10 mouse cellular contexts compared by ENCODE assay signal in the genomic region with DNA sequence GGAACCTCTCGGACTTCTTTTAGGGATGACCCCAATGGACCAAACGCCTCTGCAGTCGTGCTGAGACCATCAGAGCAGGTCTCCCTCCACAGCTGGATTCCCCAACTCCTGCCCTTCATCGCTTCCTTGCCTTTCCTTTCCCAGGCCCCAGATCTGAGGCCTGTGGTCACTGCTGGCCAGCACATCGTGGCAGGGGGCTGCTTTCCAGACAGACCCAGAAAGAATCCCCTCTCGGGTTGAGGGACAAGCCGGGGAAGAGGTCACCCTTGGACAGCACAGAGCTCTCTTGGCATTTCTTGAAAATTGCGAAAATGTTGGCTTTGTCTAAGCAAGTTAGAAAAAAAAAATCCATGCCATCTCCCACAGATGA.
DNase-seq lines count a peak whose midpoint lies in the region; ATAC-seq and TF ChIP-seq lines count a peak whose summit lies in the region.
"Had no signal": no experiment of that assay in that cellular context is flagged by ENCODE, and none has a peak within 500 bp of the region (broad histone marks: within the 10 kb centered on the region; RNA-seq: fewer than 3 reads in every experiment).

No protein-coding gene starts in this region.

- TF ChIP-seq CTCF in layer of hippocampus, adult 2 months (conservative IDR thresholded peaks at IDR 0.05) = no peak
- TF ChIP-seq CTCF in liver, postnatal 0 days (IDR thresholded peaks at IDR 0.05; ENCODE audit: low read depth) = no peak

- H3K9me3 ChIP-seq in embryonic facial prominence, embryonic 14.5 days (ENCODE audit: control insufficient read depth, low read length) = no peaks in the 10 kb centered on the region
- no peaks in the 10 kb centered on the region for H3K9me3 ChIP-seq in liver, postnatal 0 days (ENCODE audit: low read length)

- no peak overlapping the region for H3K4me3 ChIP-seq in layer of hippocampus, adult 2 months
- no peak overlapping the region for H3K4me3 ChIP-seq in embryonic facial prominence, embryonic 14.5 days (ENCODE audit: low read depth, low read length)
- no peak overlapping the region for H3K4me3 ChIP-seq in liver, postnatal 0 days (ENCODE audit: low read depth, low read length)

- no peaks in the 10 kb centered on the region for H3K36me3 ChIP-seq in embryonic facial prominence, embryonic 14.5 days (ENCODE audit: control insufficient read depth, insufficient read depth, low read length)
- no peaks in the 10 kb centered on the region for H3K36me3 ChIP-seq in liver, postnatal 0 days (replicated peaks; ENCODE audit: insufficient read depth, low read length)

- no peak for ATAC-seq in embryonic facial prominence, embryonic 14.5 days (ENCODE audit: low read depth)
- ATAC-seq in liver, postnatal 0 days = no peak

- intact Hi-C loops in heart, postnatal 36 days (cut with DNase I) = loop anchor here (2.0 kb wide), 1 partner anchor 66 kb away; no protein-coding TSS in a partner anchor

- no peak for TF ChIP-seq EP300 in liver, postnatal 0 days (IDR thresholded peaks at IDR 0.05; ENCODE audit: low read depth)

- 53% methylated on average over 8 of the region's 8 CpGs for WGBS in embryonic facial prominence, embryonic 14.5 days
- WGBS in liver, postnatal 0 days (ENCODE audit: insufficient replicate concordance) = 61% methylated on average over 8 of the region's 8 CpGs

- no peaks in the 10 kb centered on the region for H3K27me3 ChIP-seq in embryonic facial prominence, embryonic 14.5 days (replicated peaks; ENCODE audit: control insufficient read depth, insufficient read depth, low read length)
- H3K27me3 ChIP-seq in liver, postnatal 0 days (ENCODE audit: insufficient read depth, low read length) = no peaks in the 10 kb centered on the region

- peaks cover 77% of the 10 kb centered on the region for H3K4me1 ChIP-seq in embryonic facial prominence, embryonic 14.5 days (ENCODE audit: control insufficient read depth, insufficient read depth, low read length)
- peaks cover 16% of the 10 kb centered on the region for H3K4me1 ChIP-seq in liver, postnatal 0 days (ENCODE audit: insufficient read depth)

- 0 out of 2 replicates have a peak overlapping the region, but pooled peaks have one; percentile 36 for H3K9ac ChIP-seq in embryonic facial prominence, embryonic 14.5 days (ENCODE audit: low read depth, low read length)
- H3K9ac ChIP-seq in liver, postnatal 0 days (replicated peaks) = no peak overlapping the region

- no peak for DNase-seq in layer of hippocampus, adult 2 months (ENCODE audit: low spot score in 2 of 2)
- DNase-seq in layer of hippocampus, postnatal 10 days (ENCODE audit: low spot score in 2 of 2) = no peak
- no peak for DNase-seq in embryonic facial prominence, embryonic 14.5 days (ENCODE audit: low spot score)
- peak; percentile 55 to 76 for DNase-seq in heart, postnatal 36 days
- no peak for DNase-seq in liver, postnatal 0 days
- no peak for DNase-seq in layer of hippocampus, adult 18-20 months (ENCODE audit: low spot score in 2 of 2)
- no peak for DNase-seq in kidney, adult 11 months
- no peak for DNase-seq in lung, postnatal 14 days
- DNase-seq: right cerebral cortex, postnatal 25 days had no signal

- peak overlapping the region; percentile 83 for H3K27ac ChIP-seq in layer of hippocampus, adult 2 months
- H3K27ac ChIP-seq in embryonic facial prominence, embryonic 14.5 days (replicated peaks; ENCODE audit: low read depth, low read length) = peak overlapping the region; percentile 94
- peak overlapping the region; percentile 51; the same call in 1 of the 2 replicates for H3K27ac ChIP-seq in liver, postnatal 0 days (ENCODE audit: low read depth)
- H3K27ac ChIP-seq: macrophage had no signal

- peak overlapping the region; percentile 26; the same call in 1 of the 2 replicates for H3K4me2 ChIP-seq in embryonic facial prominence, embryonic 14.5 days (ENCODE audit: low read depth, low read length)
- no peak overlapping the region for H3K4me2 ChIP-seq in liver, postnatal 0 days (ENCODE audit: low read depth, low read length)

Comparison
In these comparisons a context has a peak if more than half of its experiments do, and no peak if none do; other contexts are left out.
1. DNase-seq: peak in heart, postnatal 36 days (2 of 2); none in layer of hippocampus, adult 2 months (0 of 2), layer of hippocampus, postnatal 10 days (0 of 2), embryonic facial prominence, embryonic 14.5 days (single experiment), liver, postnatal 0 days (single experiment), layer of hippocampus, adult 18-20 months (0 of 2), kidney, adult 11 months (single experiment) and lung, postnatal 14 days (single experiment).
2. Peak in every context shown above with its lines, with median percentiles within 50 percentile points of each other: H3K27ac ChIP-seq.